Mouse (Mus musculus) erythroblast, embryonic 14.5 days (primary cell): ENCODE results near the gene Eif4h.

Experiments
- GATA1 ChIP-seq: IDR thresholded peaks from 2 replicates; pipeline ENCODE4 v1.6.1; 2012; ENCODE audit warnings: low read length, inconsistent platforms, mixed read lengths
- TAL1 ChIP-seq: IDR thresholded peaks from 3 replicates; pipeline ENCODE4 v1.6.1; 2012; ENCODE audit warnings: low read length, inconsistent platforms, mixed read lengths

DNA sequence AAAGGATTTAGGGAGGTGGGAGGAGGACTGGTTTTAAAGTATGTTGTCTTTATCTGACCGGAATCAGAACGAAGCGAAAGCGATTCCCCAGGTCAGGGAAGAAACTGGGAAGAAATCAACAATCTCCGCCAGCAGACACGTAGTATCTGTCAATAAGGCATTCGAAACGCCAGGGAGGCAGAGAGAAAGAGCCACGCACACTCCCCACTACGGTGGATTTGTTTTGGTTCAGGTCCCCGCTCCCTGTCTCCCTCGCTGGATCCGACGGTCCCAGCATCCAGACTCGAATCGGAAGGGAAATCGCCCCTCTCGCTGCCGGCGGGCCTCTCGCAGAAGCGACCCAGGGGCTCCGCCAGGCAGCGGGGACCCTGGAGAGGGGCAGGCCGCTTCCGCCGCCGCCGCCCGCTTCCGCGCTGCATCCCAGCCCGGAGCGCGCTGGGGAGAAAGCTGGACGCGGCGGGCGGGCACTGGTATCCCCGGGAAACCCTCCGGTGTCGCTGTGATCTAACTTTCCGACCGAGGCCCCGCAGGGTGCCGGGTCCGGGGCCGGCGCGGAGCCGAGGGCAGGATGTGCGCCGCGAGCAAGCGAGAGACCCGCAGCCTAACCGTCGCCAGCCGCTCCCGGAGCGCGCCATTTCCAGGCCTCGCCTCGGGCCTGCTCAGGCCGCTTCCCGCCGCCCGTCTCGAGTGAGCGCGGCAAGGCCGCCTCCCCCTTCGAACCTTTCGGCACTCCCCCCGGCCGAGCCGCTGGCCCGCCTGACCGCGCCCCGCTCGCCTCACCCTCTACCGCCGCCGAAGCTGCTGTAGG, 625 bp downstream of the Eif4h start:
- TF ChIP-seq GATA1 (no peak), TAL1 (no peak)
